Mouse (Mus musculus): ENCODE measurements at regions not wholly inside any gene's neighbourhood (a gene's known extent, or its start where the extent isn't known, plus 50 kb on each side); places are given as distances from the start of the nearest gene placed in this dataset.

DNA sequence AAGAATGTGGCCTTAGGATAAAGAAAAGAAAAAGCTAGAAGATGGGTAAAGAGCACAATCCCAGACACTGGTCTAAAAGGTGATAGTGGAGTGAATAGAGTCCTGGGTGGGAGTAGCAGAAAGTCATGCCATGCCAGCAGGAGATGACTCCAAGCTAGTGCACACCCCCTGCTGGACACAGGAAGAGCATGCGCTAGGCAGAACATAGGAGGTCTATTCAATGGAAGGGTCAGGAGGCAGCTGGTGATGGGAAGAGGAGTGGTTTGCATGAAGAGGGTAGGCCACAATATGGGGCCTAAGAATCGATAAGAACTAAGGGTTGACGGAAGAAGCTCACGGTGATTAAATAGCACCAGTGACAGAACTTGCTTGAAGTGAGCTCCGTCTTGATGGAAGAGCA is 119.3 kb upstream of the Zfp746 start:
- TF ChIP-seq CTCF (conservative IDR thresholded peaks at IDR 0.05; ENCODE audit: low read length), result no peak
- TF ChIP-seq POU5F1 (IDR thresholded peaks at IDR 0.05; ENCODE audit: borderline replicate concordance, low read length), result no peak
